Mouse (Mus musculus) small intestine, adult 2 months (tissue): ENCODE measurements around the gene Ptprr.

Source experiments
- CTCF ChIP-seq: fragments of 200-500 bp; IDR thresholded peaks from 2 replicates; pipeline ENCODE4 v1.5.1; 2012; ENCODE audit warnings: low read depth, mild to moderate bottlenecking, control low read depth, inconsistent platforms, low read length, moderate library complexity, mixed read lengths; ENCODE audit not compliant: insufficient replicate concordance, insufficient read length; ENCODE audit errors: extremely low read depth
- POLR2A ChIP-seq: fragments of 200-500 bp; IDR thresholded peaks from 2 replicates; pipeline ENCODE4 v1.6.1; 2012; ENCODE audit warnings: low read depth, mild to moderate bottlenecking, control low read depth, inconsistent platforms, low read length, moderate library complexity

- no peak for TF ChIP-seq CTCF
- no peak for TF ChIP-seq POLR2A
Observed at GRCm38 (mm10) chr10:115984308-115984707, 33.7 kb upstream of the Ptprr start.
